Mouse (Mus musculus) forebrain, embryonic 11.5 days (tissue): ENCODE measurements around the gene Tamm41. TPM values are rescaled to one million over a fixed set of nuclear protein-coding genes. Genes with fewer than 3 reads are reported as not detected.
A peak's percentile ranks its signal among the peaks of the same experiment; 100 is the strongest.

Source experiments
- ATAC-seq: fragments of 200-750 bp; cut with Nextera tagmentation; replicated peaks from 2 replicates; pipeline ENCODE4 v1.8.0; 2017; ENCODE audit warnings: moderate TSS enrichment; ENCODE audit not compliant: low FRiP score
- DNase-seq: peaks from one replicate; pipeline ENCODE4 v3.0.0-alpha.2; 2017; ENCODE audit warnings: low spot score
- H3K27ac ChIP-seq: fragments of 300-500 bp; sonication (generic); 2 replicates; pipeline ENCODE4 v1.5.1; 2014; ENCODE audit warnings: low read depth, low read length
- H3K27me3 ChIP-seq: fragments of 300-500 bp; sonication (generic); 2 replicates; pipeline ENCODE4 v1.6.1; 2014; ENCODE audit warnings: mild to moderate bottlenecking, low read length, mixed read lengths; ENCODE audit not compliant: control insufficient read depth, insufficient read depth
- H3K36me3 ChIP-seq: fragments of 300-500 bp; sonication (generic); 2 replicates; pipeline ENCODE4 v1.6.1; 2014; ENCODE audit warnings: mild to moderate bottlenecking, low read length, moderate library complexity, mixed read lengths; ENCODE audit not compliant: control insufficient read depth, insufficient read depth
- H3K4me1 ChIP-seq: fragments of 300-500 bp; sonication (generic); replicated peaks from 2 replicates; pipeline ENCODE4 v1.6.1; 2014; ENCODE audit warnings: low read length, mixed read lengths; ENCODE audit not compliant: control insufficient read depth, insufficient read depth
- H3K4me2 ChIP-seq: fragments of 300-500 bp; sonication (generic); 2 replicates; pipeline ENCODE4 v1.6.1; 2014; ENCODE audit warnings: low read depth, mild to moderate bottlenecking, low read length, moderate library complexity, mixed read lengths; ENCODE audit not compliant: severe bottlenecking
- H3K4me3 ChIP-seq: fragments of 300-500 bp; sonication (generic); 2 replicates; pipeline ENCODE4 v1.5.1; 2014; ENCODE audit warnings: low read depth, low read length
- H3K9ac ChIP-seq: fragments of 300-500 bp; sonication (generic); 2 replicates; pipeline ENCODE4 v1.6.1; 2014; ENCODE audit warnings: low read length
- H3K9me3 ChIP-seq: fragments of 300-500 bp; sonication (generic); 2 replicates; pipeline ENCODE4 v1.6.1; 2016; ENCODE audit warnings: low read length, mixed read lengths; ENCODE audit not compliant: control insufficient read depth
- WGBS: fragments of 180-500 bp; shearing (Covaris S2); extraction: QIAGEN DNeasy Blood & Tissue Kit; methylation state at CpG from one replicate; pipeline ENCODE4 v1.1.7; 2014; 5-methylcytosine and 5-hydroxymethylcytosine counted together
- polyA plus RNA-seq: library from polyadenylated mRNA; unstranded; fragments of >200 nt; fragmentation: Nextera tagmentation; extraction: Ambion mirVana; gene quantifications from 2 replicates; pipeline ENCODE4 v1.2.1, GENCODE M21; 2014

The Tamm41 gene
- polyA plus RNA-seq, 1 experiment from 2014 or later = 79.0 TPM

DNA sequence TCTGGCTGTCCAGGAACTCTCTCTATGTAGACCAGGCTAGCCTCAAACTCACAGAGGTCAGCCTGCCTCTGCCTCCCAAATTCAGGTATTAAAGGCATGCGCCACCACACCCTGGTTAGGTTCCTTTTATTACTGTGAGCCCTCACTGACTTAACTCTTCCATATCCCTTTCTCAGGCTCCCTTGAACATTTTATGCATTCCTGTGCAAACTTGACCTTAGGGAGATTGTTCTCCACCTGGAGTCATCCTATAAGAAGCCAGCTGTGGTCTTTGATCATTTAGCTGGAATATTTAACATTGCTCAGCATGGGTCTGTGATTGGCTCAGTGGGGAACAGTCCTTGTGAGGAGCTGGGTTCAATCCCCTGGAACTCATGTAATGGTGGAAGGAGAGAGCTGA lies 63.3 kb downstream of the Tamm41 start:
- ATAC-seq (no peak), DNase-seq (no peak)
- no peak overlapping the region for H3K4me2 ChIP-seq
- 93% methylated on average over 1 of the region's 1 CpGs for WGBS
- 0 out of 2 replicates have a peak, but pooled peaks cover 3% of the 10 kb centered on the region for H3K4me1 ChIP-seq
- no peaks in the 10 kb centered on the region for H3K36me3 ChIP-seq
- H3K27me3 ChIP-seq = peaks cover 9% of the 10 kb centered on the region
- H3K9me3 ChIP-seq = no peaks in the 10 kb centered on the region
- H3K4me3 ChIP-seq = no peak overlapping the region
- H3K27ac ChIP-seq = no peak overlapping the region
- no peak overlapping the region for H3K9ac ChIP-seq

DNA sequence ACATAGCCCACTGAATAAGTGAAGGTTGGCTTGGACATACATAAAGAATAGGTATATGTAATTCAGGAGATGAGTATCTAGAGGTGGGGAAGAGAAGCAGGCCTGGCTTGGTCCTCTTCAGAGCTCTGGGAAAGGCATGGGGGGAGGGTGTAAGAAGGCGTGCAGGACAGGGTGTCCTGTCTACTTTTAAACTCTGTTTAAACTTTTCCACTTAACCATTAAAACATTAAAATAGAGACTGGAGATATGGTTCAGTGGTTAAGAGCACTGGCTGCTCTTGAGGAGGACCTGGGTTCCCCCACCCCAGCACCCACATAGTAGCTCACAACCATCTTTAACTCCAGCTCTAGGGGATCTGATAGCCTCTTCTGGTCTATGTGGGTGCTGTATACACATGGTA lies 64.7 kb downstream of the Tamm41 start:
- no peaks in the 10 kb centered on the region for H3K9me3 ChIP-seq
- H3K27me3 ChIP-seq = peaks cover 17% of the 10 kb centered on the region
- H3K9ac ChIP-seq = no peak overlapping the region
- no peaks in the 10 kb centered on the region for H3K36me3 ChIP-seq
- no peak overlapping the region for H3K4me3 ChIP-seq
- no peak overlapping the region for H3K27ac ChIP-seq
- DNase-seq (no peak), ATAC-seq (no peak)
- no peak overlapping the region for H3K4me2 ChIP-seq
- WGBS = 86% methylated on average over 1 of the region's 1 CpGs
- 0 out of 2 replicates have a peak, but pooled peaks cover 5% of the 10 kb centered on the region for H3K4me1 ChIP-seq

DNA sequence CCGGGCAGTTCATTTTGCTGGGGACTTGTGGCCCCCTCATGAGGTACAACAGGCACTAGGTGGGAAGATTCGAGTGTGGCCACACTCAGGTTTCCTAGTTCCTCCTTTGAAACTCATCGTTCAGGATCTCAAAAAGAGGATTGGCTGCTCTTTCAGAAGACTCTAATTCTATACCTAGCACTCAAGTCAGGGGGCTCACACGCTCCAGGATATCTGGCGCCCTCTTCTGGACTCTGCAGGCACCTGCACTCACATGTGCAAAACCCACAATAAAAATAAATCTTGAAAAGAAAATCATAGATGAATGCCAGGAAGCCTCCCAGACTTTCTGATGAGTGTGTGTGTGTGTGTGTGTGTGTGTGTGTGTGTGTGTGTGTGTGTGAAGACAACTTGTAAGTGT lies 66.8 kb downstream of the Tamm41 start:
- Histone ChIP-seq H3K27ac (no peak overlapping the region), H3K36me3 (no peaks in the 10 kb centered on the region), H3K4me2 (no peak overlapping the region), H3K9me3 (no peaks in the 10 kb centered on the region), H3K27me3 (peaks cover 27% of the 10 kb centered on the region), H3K9ac (no peak overlapping the region), H3K4me1 (0 out of 2 replicates have a peak, but pooled peaks cover 5% of the 10 kb centered on the region), H3K4me3 (no peak overlapping the region)
- DNase-seq = no peak
- WGBS = 72% methylated on average over 5 of the region's 5 CpGs
- ATAC-seq = no peak

DNA sequence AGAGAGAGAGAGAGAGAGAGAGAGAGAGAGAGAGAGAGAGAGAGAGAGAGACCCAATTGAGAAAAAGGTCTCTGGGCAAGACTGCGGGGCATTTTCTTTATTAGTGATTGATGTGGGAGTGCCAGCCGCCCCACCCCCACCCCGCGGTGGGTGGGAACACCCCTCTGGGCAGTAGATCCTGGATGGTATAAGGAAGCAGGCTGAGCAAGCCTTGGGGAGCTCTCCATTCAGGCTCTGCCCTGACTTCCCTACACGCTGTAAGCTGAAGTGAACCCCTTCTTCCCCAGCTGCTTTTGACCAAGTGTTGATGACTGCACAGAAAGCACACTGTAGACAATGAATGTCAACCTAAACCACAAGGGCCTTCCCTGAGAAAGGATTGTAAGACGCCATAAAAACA lies 67.3 kb downstream of the Tamm41 start:
- Histone ChIP-seq H3K4me2 (no peak overlapping the region), H3K4me3 (no peak overlapping the region), H3K27ac (no peak overlapping the region), H3K9ac (no peak overlapping the region), H3K36me3 (no peaks in the 10 kb centered on the region), H3K4me1 (0 out of 2 replicates have a peak, but pooled peaks cover 5% of the 10 kb centered on the region), H3K9me3 (no peaks in the 10 kb centered on the region), H3K27me3 (peaks cover 27% of the 10 kb centered on the region)
- DNase-seq (peak; percentile 53), ATAC-seq (no peak)
- 22% methylated on average over 6 of the region's 6 CpGs for WGBS

DNA sequence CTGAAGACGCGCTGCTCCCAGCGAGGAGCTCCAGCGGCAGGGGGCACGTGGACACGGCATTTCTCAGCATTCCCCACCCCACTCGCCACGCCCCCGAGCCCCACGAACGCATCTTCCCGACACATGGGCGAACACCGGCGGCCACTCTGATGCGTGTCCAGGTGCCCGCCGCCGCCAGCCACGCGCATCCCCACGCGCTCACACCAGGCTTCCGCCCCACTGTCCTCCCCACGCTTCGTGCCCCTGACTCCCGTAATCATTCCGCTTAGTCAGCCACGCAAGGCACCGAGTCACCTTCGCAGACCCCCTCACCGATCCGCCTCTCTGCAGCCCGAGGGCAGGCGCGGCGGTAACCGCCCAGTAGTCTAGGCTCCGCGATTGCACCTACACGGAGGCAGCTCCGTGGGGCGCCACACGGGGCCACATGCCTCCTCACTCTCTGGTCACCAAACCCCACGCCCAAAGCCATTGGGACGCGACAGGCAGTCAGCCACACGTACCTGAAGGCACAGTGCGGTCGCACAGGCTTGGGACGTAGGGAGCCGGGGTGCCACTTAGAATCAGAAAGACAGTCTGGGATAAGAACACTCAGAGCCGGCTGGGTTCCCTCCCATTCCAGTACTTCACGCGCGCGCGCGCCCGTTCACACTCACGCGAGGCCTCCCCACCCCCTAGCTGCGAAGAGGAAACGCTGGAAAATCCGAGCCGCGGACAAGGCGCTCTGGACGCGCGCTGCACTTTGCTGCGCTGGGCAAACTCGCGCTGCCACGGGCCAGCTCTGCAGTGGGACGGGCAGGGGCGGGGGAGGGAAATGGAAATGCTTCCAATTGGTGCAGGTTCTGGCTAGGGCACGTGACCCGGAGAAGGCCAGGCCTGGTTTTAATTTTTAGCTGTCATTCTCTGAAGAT lies 68.2 kb downstream of the Tamm41 start, which contains the start of gene Vgll4:
Vgll4 (minus strand) TSS at position 782 of the 908 bp plus-strand sequence.
- Histone ChIP-seq H3K9ac (peak within 1 kb of the TSS; percentile 59), H3K36me3 (no peaks in the 10 kb centered on the region)
- peak; percentile 57 for ATAC-seq

DNA sequence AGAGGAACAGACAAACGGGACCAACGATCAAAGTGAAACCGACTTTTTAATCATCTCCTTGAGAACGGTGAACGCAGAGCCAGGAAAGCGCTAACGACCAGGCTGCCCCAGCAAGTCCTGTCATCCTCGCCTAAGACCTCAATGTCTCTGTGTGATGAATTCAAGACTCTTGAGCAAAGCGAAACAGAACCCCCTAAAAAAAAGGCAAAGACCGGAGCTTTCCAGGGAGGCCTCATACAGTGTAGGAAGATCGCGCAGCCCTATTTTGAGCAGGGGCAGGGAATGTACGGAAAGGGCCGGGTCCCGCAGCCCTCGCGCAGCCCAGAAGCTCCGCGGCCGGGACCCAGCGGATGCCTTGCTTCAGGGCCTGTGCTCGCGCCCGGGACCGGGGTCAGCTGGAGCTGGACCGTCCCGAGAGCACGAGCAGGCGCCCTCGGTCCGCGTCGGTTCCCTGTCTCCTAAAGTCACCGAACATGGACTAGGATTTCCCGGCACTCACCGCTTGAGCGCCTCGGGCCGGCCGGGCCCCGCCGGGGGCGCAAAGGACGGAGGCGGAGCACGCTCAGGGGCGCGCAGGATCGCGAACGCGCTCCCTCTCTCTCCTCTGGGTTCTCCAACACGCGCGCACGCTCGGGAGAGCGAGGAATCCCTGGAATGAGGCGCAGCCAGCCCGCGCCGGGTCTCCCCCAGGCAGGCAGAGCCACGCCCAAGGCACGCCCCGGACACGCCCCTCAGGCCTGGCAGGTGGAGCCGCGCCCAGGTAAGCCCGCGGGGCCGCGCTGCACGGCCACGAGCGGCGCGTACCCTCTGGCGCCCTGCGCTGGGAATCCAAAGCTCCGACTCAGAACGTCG lies 69.1 kb downstream of the Tamm41 start:
- Histone ChIP-seq H3K27me3 (peaks cover 27% of the 10 kb centered on the region), H3K4me2 (peak overlapping the region; percentile 100), H3K9ac (peak overlapping the region; percentile 59), H3K9me3 (no peaks in the 10 kb centered on the region), H3K4me1 (0 out of 2 replicates have a peak, but pooled peaks cover 5% of the 10 kb centered on the region), H3K27ac (no peak overlapping the region), H3K36me3 (no peaks in the 10 kb centered on the region), H3K4me3 (peak overlapping the region; percentile 61)
- WGBS = under 1% methylated on average over 82 of the region's 82 CpGs
- DNase-seq = peak; percentile 82
- ATAC-seq = peak; percentile 68

More for the DNA sequence above, 68.2 kb downstream of the Tamm41 start, which contains the start of gene Vgll4:
- Histone ChIP-seq H3K9me3 (no peaks in the 10 kb centered on the region), H3K4me1 (0 out of 2 replicates have a peak, but pooled peaks cover 5% of the 10 kb centered on the region), H3K27ac (no peak within 1 kb of the TSS), H3K4me2 (peak within 1 kb of the TSS; percentile 100), H3K4me3 (peak within 1 kb of the TSS; percentile 61), H3K27me3 (peaks cover 27% of the 10 kb centered on the region)
- under 1% methylated on average over 79 of the region's 79 CpGs for WGBS
- DNase-seq = peak; percentile 85

DNA sequence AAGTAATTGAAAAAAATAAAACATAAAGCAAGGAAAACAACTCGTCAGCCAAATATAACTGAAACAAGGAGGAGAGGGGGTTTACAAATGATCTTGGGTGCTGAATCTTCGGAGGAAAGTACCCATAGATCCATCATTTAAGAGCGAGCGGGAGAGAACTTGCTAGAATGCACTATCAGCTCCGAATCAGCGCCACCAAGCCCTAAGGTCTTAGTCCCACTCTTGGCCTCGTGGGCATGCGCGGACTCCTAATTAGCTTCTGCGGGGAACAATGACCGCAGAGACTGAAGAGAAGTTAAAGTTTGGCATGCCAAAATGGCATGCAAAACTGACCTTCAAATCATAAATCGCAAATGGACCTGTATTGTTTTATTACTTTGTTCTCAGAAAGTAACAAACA lies 70.1 kb downstream of the Tamm41 start:
- ATAC-seq (no peak), DNase-seq (peak; percentile 57)
- Histone ChIP-seq H3K36me3 (no peaks in the 10 kb centered on the region), H3K9me3 (no peaks in the 10 kb centered on the region), H3K4me2 (peak overlapping the region; percentile 100; the same call in 1 of the 2 replicates), H3K27me3 (peaks cover 27% of the 10 kb centered on the region), H3K9ac (no peak overlapping the region), H3K27ac (no peak overlapping the region), H3K4me3 (no peak overlapping the region), H3K4me1 (0 out of 2 replicates have a peak, but pooled peaks cover 5% of the 10 kb centered on the region)
- WGBS = 43% methylated on average over 12 of the region's 12 CpGs

DNA sequence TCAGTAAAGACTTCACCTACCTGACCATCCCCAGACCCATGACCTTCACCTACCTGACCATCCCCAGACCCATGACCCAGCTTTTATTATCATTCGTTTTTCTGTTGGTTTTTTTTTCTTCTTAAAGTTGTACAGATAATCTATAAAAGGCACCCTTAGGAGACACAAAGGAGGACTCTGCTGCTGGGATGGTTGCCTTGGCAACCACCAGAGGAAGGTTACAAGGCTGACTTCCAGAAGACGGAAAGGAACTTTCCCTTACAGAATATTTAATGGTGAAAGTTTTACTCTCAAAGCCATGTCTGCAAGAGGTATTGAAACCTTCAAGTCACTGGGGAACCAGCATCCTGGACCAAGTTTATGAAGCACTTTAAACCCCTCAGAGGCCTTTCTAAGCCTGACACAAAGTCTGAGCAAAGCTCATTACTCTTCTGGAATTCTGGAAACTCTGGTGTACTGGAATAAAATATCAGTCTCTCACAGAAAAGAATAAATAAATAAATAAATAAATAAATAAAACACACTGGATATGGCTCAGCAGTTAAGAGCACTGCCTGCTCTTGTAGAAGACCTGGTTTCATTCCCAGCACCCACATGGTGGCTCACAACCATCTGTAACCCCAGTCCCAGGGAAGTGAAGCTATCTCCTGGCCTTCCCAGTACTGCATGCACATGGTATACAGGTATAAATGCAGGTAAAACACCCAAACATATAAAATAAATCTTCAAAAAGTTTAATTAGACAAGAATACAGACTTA lies 71.1 kb downstream of the Tamm41 start:
- Histone ChIP-seq H3K9ac (no peak overlapping the region), H3K4me2 (no peak overlapping the region), H3K9me3 (no peaks in the 10 kb centered on the region), H3K4me1 (0 out of 2 replicates have a peak, but pooled peaks cover 5% of the 10 kb centered on the region), H3K27me3 (peaks cover 27% of the 10 kb centered on the region), H3K36me3 (no peaks in the 10 kb centered on the region), H3K27ac (no peak overlapping the region), H3K4me3 (no peak overlapping the region)
- no peak for ATAC-seq
- 42% methylated on average over 2 of the region's 2 CpGs for WGBS
- DNase-seq = no peak
